Mouse (Mus musculus) liver, adult 2 months (tissue): ENCODE data around the gene Zfp668.

Experiments used
- CTCF ChIP-seq: fragments of 200-500 bp; IDR thresholded peaks from 2 replicates; pipeline ENCODE4 v1.5.1; 2011; ENCODE audit warnings: low read depth, low read length, control low read depth
- POLR2A ChIP-seq: fragments of 200-500 bp; IDR thresholded peaks from 2 replicates; pipeline ENCODE4 v1.6.1; 2011; ENCODE audit warnings: low read length, control low read depth; ENCODE audit not compliant: insufficient read depth; ENCODE audit errors: extremely low read depth

DNA sequence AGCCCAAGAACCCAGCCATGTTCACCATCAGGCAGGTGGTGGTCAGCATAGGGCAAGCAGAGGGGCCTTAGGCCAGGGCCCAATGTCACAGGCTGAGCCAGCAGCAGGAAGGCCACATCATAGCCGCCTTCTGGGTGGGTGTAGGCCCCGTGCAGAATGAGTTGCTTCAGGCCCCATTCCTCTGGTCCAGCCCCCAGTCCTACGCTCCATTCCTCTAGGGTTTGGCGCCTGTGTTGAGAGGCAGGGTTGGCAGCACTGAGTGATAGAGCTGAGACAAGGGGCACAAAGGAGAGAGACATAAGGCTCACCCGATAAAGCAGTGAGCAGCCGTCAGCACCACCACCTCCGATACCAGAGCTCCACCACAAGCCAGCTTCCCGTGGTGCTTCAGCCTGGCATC, 10.6 kb upstream of the Zfp668 start:
- TF ChIP-seq CTCF = no peak
- no peak for TF ChIP-seq POLR2A
